Mouse (Mus musculus): Measurements from ENCODE around the gene Limch1.

Gene Limch1

GRCm38 (mm10) chr5:67099393-67100271, 354.0 kb downstream of the Limch1 start:
- DNase-seq (ENCODE audit: low read depth, low spot score) = no peak

- no peak for DNase-seq (ENCODE audit: low read depth, low spot score)
Observed at GRCm38 (mm10) chr5:67100564-67101394, 355.2 kb downstream of the Limch1 start.

- DNase-seq (ENCODE audit: low read depth, low spot score) = no peak
Observed at GRCm38 (mm10) chr5:67101395-67101760, 355.8 kb downstream of the Limch1 start.

- no peak for DNase-seq (ENCODE audit: low read depth, low spot score)
Observed at GRCm38 (mm10) chr5:67101793-67102600, 356.4 kb downstream of the Limch1 start.

- DNase-seq (ENCODE audit: low read depth, low spot score) = no peak
Observed at GRCm38 (mm10) chr5:67103016-67103415, 357.4 kb downstream of the Limch1 start.

GRCm38 (mm10) chr5:67106261-67106660, 360.6 kb downstream of the Limch1 start:
- no peak for DNase-seq (ENCODE audit: low read depth, low spot score)

All from A20 (cell line).